Mouse (Mus musculus) limb, embryonic 12.5 days (tissue): ENCODE data around the gene Il20ra. TPM values are rescaled to one million over a fixed set of nuclear protein-coding genes. Genes with fewer than 3 reads are reported as not detected.
A peak's percentile ranks its signal among the peaks of the same experiment; 100 is the strongest.

Experiments
- ATAC-seq: fragments of 200-750 bp; cut with Nextera tagmentation; 2 replicates; pipeline ENCODE4 v1.8.0; 2017; ENCODE audit warnings: low read depth, moderate TSS enrichment; ENCODE audit not compliant: insufficient number of reproducible peaks, insufficient read depth, low FRiP score, low TSS enrichment
- H3K27ac ChIP-seq: fragments of 300-500 bp; sonication (generic); 2 replicates; pipeline ENCODE4 v1.5.1; 2016; ENCODE audit warnings: mild to moderate bottlenecking, moderate library complexity
- H3K27me3 ChIP-seq: fragments of 300-500 bp; sonication (generic); 2 replicates; pipeline ENCODE4 v1.6.1; 2016; ENCODE audit warnings: mild to moderate bottlenecking, moderate library complexity
- H3K36me3 ChIP-seq: fragments of 300-500 bp; sonication (generic); 2 replicates; pipeline ENCODE4 v1.6.1; 2016; ENCODE audit warnings: mild to moderate bottlenecking, moderate library complexity
- H3K4me1 ChIP-seq: fragments of 300-500 bp; sonication (generic); replicated peaks from 2 replicates; pipeline ENCODE4 v1.6.1; 2016
- H3K4me2 ChIP-seq: fragments of 300-500 bp; sonication (generic); 2 replicates; pipeline ENCODE4 v1.6.1; 2016; ENCODE audit warnings: mild to moderate bottlenecking, moderate library complexity
- H3K4me3 ChIP-seq: fragments of 300-500 bp; sonication (generic); replicated peaks from 2 replicates; pipeline ENCODE4 v1.5.1; 2016; ENCODE audit warnings: mild to moderate bottlenecking
- H3K9ac ChIP-seq: fragments of 300-500 bp; sonication (generic); replicated peaks from 2 replicates; pipeline ENCODE4 v1.6.1; 2016; ENCODE audit warnings: mild to moderate bottlenecking, moderate library complexity
- H3K9me3 ChIP-seq: fragments of 300-500 bp; sonication (generic); 2 replicates; pipeline ENCODE4 v1.6.1; 2016; ENCODE audit warnings: mild to moderate bottlenecking, moderate library complexity
- WGBS: fragments of 180-500 bp; shearing (Covaris S2); methylation state at CpG from one replicate; pipeline ENCODE4 v1.1.7; 2016; 5-methylcytosine and 5-hydroxymethylcytosine counted together
- polyA plus RNA-seq: library from polyadenylated mRNA; unstranded; fragments of >200 nt; fragmentation: Nextera tagmentation; extraction: Ambion mirVana; gene quantifications from 2 replicates; pipeline ENCODE4 v1.2.1, GENCODE M21; 2016

Gene Il20ra
- polyA plus RNA-seq = 0.10 and 0.19 TPM in 2 replicates

GRCm38 (mm10) chr10:19712421-19712836, at the start of gene Il20ra:
Gene Il20ra (plus strand): TSS chr10:19712570.
- peaks cover 32% of the 10 kb centered on the region for H3K27me3 ChIP-seq
- peak within 1 kb of the TSS; percentile 89 for H3K4me2 ChIP-seq
- H3K4me3 ChIP-seq = peak within 1 kb of the TSS; percentile 54
- peaks cover 4% of the 10 kb centered on the region for H3K4me1 ChIP-seq
- no peaks in the 10 kb centered on the region for H3K9me3 ChIP-seq
- no peak for ATAC-seq
- peak within 1 kb of the TSS; percentile 74 for H3K9ac ChIP-seq
- under 1% methylated on average over 29 of the region's 29 CpGs for WGBS
- no peaks in the 10 kb centered on the region for H3K36me3 ChIP-seq
- no peak within 1 kb of the TSS for H3K27ac ChIP-seq

- WGBS = 88% methylated on average over 5 of the region's 5 CpGs
- no peak for ATAC-seq
- H3K9me3 ChIP-seq = no peaks in the 10 kb centered on the region
These were observed 43.4 kb upstream of the Il20ra start for GRCm38 (mm10) chr10:19668973-19669372.

GRCm38 (mm10) chr10:19672015-19672414, 40.4 kb upstream of the Il20ra start:
- H3K9ac ChIP-seq = no peak overlapping the region
- no peak for ATAC-seq
- no peak overlapping the region for H3K4me3 ChIP-seq
- H3K27ac ChIP-seq = no peak overlapping the region
- no peak overlapping the region for H3K4me2 ChIP-seq
- H3K4me1 ChIP-seq = no peaks in the 10 kb centered on the region
- no peaks in the 10 kb centered on the region for H3K36me3 ChIP-seq
- no peaks in the 10 kb centered on the region for H3K27me3 ChIP-seq
- H3K9me3 ChIP-seq = no peaks in the 10 kb centered on the region

More at GRCm38 (mm10) chr10:19668973-19669372, 43.4 kb upstream of the Il20ra start:
- no peaks in the 10 kb centered on the region for H3K27me3 ChIP-seq
- no peak overlapping the region for H3K4me2 ChIP-seq
- no peak overlapping the region for H3K27ac ChIP-seq
- no peaks in the 10 kb centered on the region for H3K4me1 ChIP-seq
- H3K9ac ChIP-seq = no peak overlapping the region
- H3K4me3 ChIP-seq = no peak overlapping the region
- H3K36me3 ChIP-seq = no peaks in the 10 kb centered on the region

- WGBS = 88% methylated on average over 1 of the region's 1 CpGs
These were observed 39.2 kb upstream of the Il20ra start for GRCm38 (mm10) chr10:19673146-19673545.

GRCm38 (mm10) chr10:19687686-19688085, 24.7 kb upstream of the Il20ra start:
- ATAC-seq = no peak
- Histone ChIP-seq H3K27ac (no peak overlapping the region), H3K36me3 (no peaks in the 10 kb centered on the region), H3K9me3 (no peaks in the 10 kb centered on the region), H3K4me1 (no peaks in the 10 kb centered on the region), H3K4me2 (no peak overlapping the region), H3K9ac (no peak overlapping the region), H3K27me3 (no peaks in the 10 kb centered on the region), H3K4me3 (no peak overlapping the region)
- 81% methylated on average over 3 of the region's 3 CpGs for WGBS

More at GRCm38 (mm10) chr10:19673146-19673545, 39.2 kb upstream of the Il20ra start:
- H3K4me1 ChIP-seq = no peaks in the 10 kb centered on the region
- H3K36me3 ChIP-seq = no peaks in the 10 kb centered on the region
- H3K9me3 ChIP-seq = no peaks in the 10 kb centered on the region
- H3K27me3 ChIP-seq = no peaks in the 10 kb centered on the region
- H3K9ac ChIP-seq = no peak overlapping the region
- no peak overlapping the region for H3K4me3 ChIP-seq
- H3K4me2 ChIP-seq = no peak overlapping the region
- H3K27ac ChIP-seq = no peak overlapping the region
- ATAC-seq = no peak

- no peaks in the 10 kb centered on the region for H3K27me3 ChIP-seq
- no peak overlapping the region for H3K4me2 ChIP-seq
- 50% methylated on average over 3 of the region's 3 CpGs for WGBS
- H3K36me3 ChIP-seq = no peaks in the 10 kb centered on the region
- H3K4me3 ChIP-seq = no peak overlapping the region
- H3K9me3 ChIP-seq = no peaks in the 10 kb centered on the region
- H3K27ac ChIP-seq = no peak overlapping the region
- H3K4me1 ChIP-seq = no peaks in the 10 kb centered on the region
- H3K9ac ChIP-seq = no peak overlapping the region
- no peak for ATAC-seq
These were observed 21.1 kb upstream of the Il20ra start for GRCm38 (mm10) chr10:19691287-19691686.

GRCm38 (mm10) chr10:19691771-19692170, 20.6 kb upstream of the Il20ra start:
- H3K27me3 ChIP-seq = no peaks in the 10 kb centered on the region
- H3K4me2 ChIP-seq = no peak overlapping the region
- no peak overlapping the region for H3K4me3 ChIP-seq
- H3K9ac ChIP-seq = no peak overlapping the region
- no peaks in the 10 kb centered on the region for H3K36me3 ChIP-seq
- ATAC-seq = no peak
- H3K4me1 ChIP-seq = no peaks in the 10 kb centered on the region
- no peaks in the 10 kb centered on the region for H3K9me3 ChIP-seq
- no peak overlapping the region for H3K27ac ChIP-seq
- 65% methylated on average over 13 of the region's 13 CpGs for WGBS

GRCm38 (mm10) chr10:19692332-19692731, 20.0 kb upstream of the Il20ra start:
- Histone ChIP-seq H3K27ac (no peak overlapping the region), H3K9me3 (no peaks in the 10 kb centered on the region), H3K27me3 (no peaks in the 10 kb centered on the region), H3K36me3 (no peaks in the 10 kb centered on the region), H3K9ac (no peak overlapping the region), H3K4me2 (no peak overlapping the region), H3K4me1 (no peaks in the 10 kb centered on the region), H3K4me3 (no peak overlapping the region)
- WGBS = 86% methylated on average over 7 of the region's 7 CpGs
- no peak for ATAC-seq

GRCm38 (mm10) chr10:19692988-19693387, 19.4 kb upstream of the Il20ra start:
- no peaks in the 10 kb centered on the region for H3K36me3 ChIP-seq
- no peak overlapping the region for H3K4me2 ChIP-seq
- no peaks in the 10 kb centered on the region for H3K27me3 ChIP-seq
- 60% methylated on average over 8 of the region's 8 CpGs for WGBS
- H3K9me3 ChIP-seq = no peaks in the 10 kb centered on the region
- no peak overlapping the region for H3K9ac ChIP-seq
- no peak overlapping the region for H3K27ac ChIP-seq
- no peak overlapping the region for H3K4me3 ChIP-seq
- H3K4me1 ChIP-seq = no peaks in the 10 kb centered on the region
- no peak for ATAC-seq

GRCm38 (mm10) chr10:19693629-19694028, 18.7 kb upstream of the Il20ra start:
- H3K4me2 ChIP-seq = no peak overlapping the region
- H3K4me1 ChIP-seq = no peaks in the 10 kb centered on the region
- H3K27ac ChIP-seq = no peak overlapping the region
- H3K4me3 ChIP-seq = no peak overlapping the region
- H3K9ac ChIP-seq = no peak overlapping the region
- ATAC-seq = no peak
- WGBS = 66% methylated on average over 2 of the region's 2 CpGs
- no peaks in the 10 kb centered on the region for H3K9me3 ChIP-seq
- H3K27me3 ChIP-seq = no peaks in the 10 kb centered on the region
- no peaks in the 10 kb centered on the region for H3K36me3 ChIP-seq

GRCm38 (mm10) chr10:19699331-19699730, 13.0 kb upstream of the Il20ra start:
- H3K27ac ChIP-seq = no peak overlapping the region

GRCm38 (mm10) chr10:19704445-19704844, 7.9 kb upstream of the Il20ra start:
- H3K4me1 ChIP-seq = no peaks in the 10 kb centered on the region
- H3K9me3 ChIP-seq = no peaks in the 10 kb centered on the region
- H3K4me2 ChIP-seq = no peak overlapping the region
- 70% methylated on average over 8 of the region's 8 CpGs for WGBS
- no peak for ATAC-seq
- no peak overlapping the region for H3K4me3 ChIP-seq
- no peak overlapping the region for H3K27ac ChIP-seq
- H3K27me3 ChIP-seq = 0 out of 2 replicates have a peak, but pooled peaks cover 3% of the 10 kb centered on the region
- no peak overlapping the region for H3K9ac ChIP-seq
- H3K36me3 ChIP-seq = no peaks in the 10 kb centered on the region

More at GRCm38 (mm10) chr10:19699331-19699730, 13.0 kb upstream of the Il20ra start:
- Histone ChIP-seq H3K9me3 (no peaks in the 10 kb centered on the region), H3K36me3 (no peaks in the 10 kb centered on the region), H3K4me1 (no peaks in the 10 kb centered on the region), H3K4me2 (no peak overlapping the region), H3K4me3 (no peak overlapping the region), H3K27me3 (no peaks in the 10 kb centered on the region), H3K9ac (no peak overlapping the region)
- ATAC-seq = no peak
- WGBS = 81% methylated on average over 1 of the region's 1 CpGs
